19 mouse cellular contexts compared by ENCODE assay signal in the genomic region with DNA sequence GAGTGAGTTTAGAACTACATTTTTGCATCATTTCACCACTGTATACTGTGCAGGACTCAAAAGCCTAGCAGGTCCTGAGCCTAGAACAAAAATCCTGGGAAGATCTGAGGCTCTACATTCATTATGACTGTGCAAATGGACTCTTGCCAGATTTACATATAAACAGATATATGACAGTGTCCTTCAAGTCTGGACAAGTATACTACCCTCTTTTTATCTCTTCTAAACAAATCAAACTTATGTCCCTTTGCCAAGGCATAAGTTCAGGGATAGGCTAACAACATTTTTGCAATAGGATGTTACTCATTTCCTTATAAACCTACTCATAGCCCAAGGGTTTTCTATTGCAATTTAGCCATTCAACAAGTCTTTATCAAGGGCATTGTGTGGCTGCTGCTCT. TPM values are rescaled to one million over a fixed set of nuclear protein-coding genes. Genes with fewer than 3 reads are reported as not detected.
DNase-seq lines count a peak whose midpoint lies in the region; ATAC-seq and TF ChIP-seq lines count a peak whose summit lies in the region.
"Had no signal": no experiment of that assay in that cellular context is flagged by ENCODE, and none has a peak within 500 bp of the region (broad histone marks: within the 10 kb centered on the region; RNA-seq: fewer than 3 reads in every experiment).

No protein-coding gene starts in this region.

- no peaks in the 10 kb centered on the region for H3K36me3 ChIP-seq in lung, embryonic 14.5 days (ENCODE audit: insufficient read depth)
- H3K36me3 ChIP-seq: embryonic facial prominence, embryonic 13.5 days; G1E; heart, embryonic 10.5 days; heart, embryonic 15.5 days; limb, embryonic 13.5 days; liver, embryonic 12.5 days; midbrain, embryonic 10.5 days; midbrain, embryonic 15.5 days had no signal

- H3K4me1 ChIP-seq in lung, embryonic 14.5 days (ENCODE audit: insufficient read depth), result no peaks in the 10 kb centered on the region
- H3K4me1 ChIP-seq: embryonic facial prominence, embryonic 13.5 days; heart, embryonic 10.5 days; heart, embryonic 15.5 days; kidney, embryonic 15.5 days; limb, embryonic 13.5 days; liver, embryonic 12.5 days; midbrain, embryonic 10.5 days; midbrain, embryonic 15.5 days had no signal

- H3K9me3 ChIP-seq in lung, embryonic 14.5 days (ENCODE audit: low read depth, low read length), result no peaks in the 10 kb centered on the region
- H3K9me3 ChIP-seq: embryonic facial prominence, embryonic 13.5 days; G1E; heart, embryonic 10.5 days; heart, embryonic 15.5 days; kidney, embryonic 15.5 days; limb, embryonic 13.5 days; liver, embryonic 12.5 days; midbrain, embryonic 10.5 days; midbrain, embryonic 15.5 days had no signal

- intact Hi-C loops in heart, postnatal 25 days (cut with DNase I), result loop anchor here (2.0 to 5.0 kb wide), 3 partner anchors 84 to 210 kb away; no protein-coding TSS in a partner anchor

- no peak overlapping the region for H3K27ac ChIP-seq in lung, embryonic 14.5 days (ENCODE audit: low read depth)
- H3K27ac ChIP-seq: embryonic facial prominence, embryonic 13.5 days; heart, embryonic 10.5 days; heart, embryonic 15.5 days; hindbrain, embryonic 14.5 days; kidney, embryonic 15.5 days; layer of hippocampus, adult 2 months; left cerebral cortex, adult 2 months; limb, embryonic 13.5 days; liver, embryonic 12.5 days; midbrain, embryonic 10.5 days; midbrain, embryonic 15.5 days had no signal

- ATAC-seq in frontal cortex, adult (ENCODE audit: low TSS enrichment), result peak; percentile 1; the same call in 1 of the 2 replicates
- peak; percentile 90 for ATAC-seq in lung, embryonic 14.5 days (ENCODE audit: insufficient read depth)
- ATAC-seq: liver, embryonic 12.5 days had no signal

- no peak overlapping the region for H3K4me3 ChIP-seq in lung, embryonic 14.5 days (ENCODE audit: low read depth, low read length)
- H3K4me3 ChIP-seq: embryonic facial prominence, embryonic 13.5 days; heart, embryonic 10.5 days; heart, embryonic 15.5 days; kidney, embryonic 15.5 days; layer of hippocampus, adult 2 months; left cerebral cortex, adult 2 months; limb, embryonic 13.5 days; liver, embryonic 12.5 days; midbrain, embryonic 10.5 days; midbrain, embryonic 15.5 days had no signal

- H3K27me3 ChIP-seq in lung, embryonic 14.5 days (ENCODE audit: insufficient read depth, low read length), result no peaks in the 10 kb centered on the region
- H3K27me3 ChIP-seq: embryonic facial prominence, embryonic 13.5 days; heart, embryonic 15.5 days; liver, embryonic 12.5 days; midbrain, embryonic 15.5 days had no signal

- no peak for TF ChIP-seq CTCF in lung, embryonic 14.5 days (IDR thresholded peaks at IDR 0.05; ENCODE audit: low read depth)

- no peak overlapping the region for H3K4me2 ChIP-seq in lung, embryonic 14.5 days
- H3K4me2 ChIP-seq: embryonic facial prominence, embryonic 13.5 days; heart, embryonic 15.5 days; hindbrain, embryonic 14.5 days; kidney, embryonic 15.5 days; limb, embryonic 13.5 days; liver, embryonic 12.5 days; midbrain, embryonic 15.5 days had no signal

- no peak for DNase-seq in frontal cortex, postnatal 10 days (ENCODE audit: low spot score in 2 of 2)
- DNase-seq in lung, embryonic 14.5 days, result peak; percentile 83
- no peak for DNase-seq in lung, postnatal 36 days
- peak; percentile 66 for DNase-seq in 3T3-L1 (ENCODE audit: low read depth, low spot score)
- peak; percentile 94 for DNase-seq in 416B (ENCODE audit: low read depth)
- DNase-seq in heart, postnatal 25 days (ENCODE audit: low spot score), result no peak

- no peak overlapping the region for H3K9ac ChIP-seq in lung, embryonic 14.5 days
- H3K9ac ChIP-seq: embryonic facial prominence, embryonic 13.5 days; heart, embryonic 15.5 days; hindbrain, embryonic 14.5 days; kidney, embryonic 15.5 days; limb, embryonic 13.5 days; liver, embryonic 12.5 days; midbrain, embryonic 15.5 days had no signal

RNA-seq across cellular contexts. Expression of a gene that starts 24.1 kb away (rescaled TPM):
- 164 and 165 TPM in 2 replicates for polyA plus RNA-seq in lung, embryonic 14.5 days (2014; fragmentation: Nextera tagmentation; extraction: Ambion mirVana)
- total RNA-seq in heart, postnatal 25 days (2021), result 100 to 1,000 TPM in 1 of 2 experiments, 10 to 100 TPM in 1; 97.4 to 128 TPM

Comparison
In these comparisons a context has a peak if more than half of its experiments do, and no peak if none do; other contexts are left out.
1. DNase-seq: peak in lung, embryonic 14.5 days (single experiment), 3T3-L1 (single experiment) and 416B (single experiment); none in frontal cortex, postnatal 10 days (0 of 2), lung, postnatal 36 days (single experiment) and heart, postnatal 25 days (single experiment).